10 mouse cellular contexts compared by ENCODE assay signal in genomic region chr5:37952096-37952495, GRCm38 (mm10).
DNase-seq lines count a peak whose midpoint lies in the region; ATAC-seq and TF ChIP-seq lines count a peak whose summit lies in the region.
"Had no signal": no experiment of that assay in that cellular context is flagged by ENCODE, and none has a peak within 500 bp of the region (broad histone marks: within the 10 kb centered on the region; RNA-seq: fewer than 3 reads in every experiment).

No protein-coding gene starts in this region.

- no peaks in the 10 kb centered on the region for H3K36me3 ChIP-seq in lung, embryonic 14.5 days (ENCODE audit: insufficient read depth)
- H3K36me3 ChIP-seq in limb, embryonic 10.5 days: no peaks in the 10 kb centered on the region
- H3K36me3 ChIP-seq: heart, embryonic 13.5 days; neural tube, embryonic 13.5 days had no signal

- H3K27me3 ChIP-seq in cerebellum, adult 2 months (ENCODE audit: control insufficient read depth, insufficient read depth, low read length): no peaks in the 10 kb centered on the region
- no peaks in the 10 kb centered on the region for H3K27me3 ChIP-seq in lung, embryonic 14.5 days (ENCODE audit: insufficient read depth, low read length)
- H3K27me3 ChIP-seq in limb, embryonic 10.5 days (ENCODE audit: low read depth, poor library complexity, severe bottlenecking): peaks cover 14% of the 10 kb centered on the region; the same call in 1 of the 2 replicates
- H3K27me3 ChIP-seq: heart, embryonic 13.5 days; neural tube, embryonic 13.5 days had no signal

- peak in 1 of 2 experiments; percentile 12 for DNase-seq in cerebellum, adult 2 months
- no peak for DNase-seq in cerebellum, adult 11-12 months
- DNase-seq in lung, embryonic 14.5 days: peak; percentile 49
- DNase-seq in lung, postnatal 25 days (ENCODE audit: low spot score): no peak
- DNase-seq in c-Kit-positive CD71-positive TER-119-negative erythroid progenitor cells, embryonic 14.5 days (ENCODE audit: low read depth): peak; percentile 11
- DNase-seq in limb, embryonic 10.5 days (ENCODE audit: low spot score): peak; percentile 51
- no peak for DNase-seq in thymus, postnatal 14 days
- no peak for DNase-seq in urinary bladder, postnatal 4 days (ENCODE audit: low spot score in 2 of 2)

- no peaks in the 10 kb centered on the region for H3K4me1 ChIP-seq in cerebellum, adult 2 months (ENCODE audit: control insufficient read depth, insufficient read depth, low read length)
- no peaks in the 10 kb centered on the region for H3K4me1 ChIP-seq in lung, embryonic 14.5 days (ENCODE audit: insufficient read depth)
- no peaks in the 10 kb centered on the region for H3K4me1 ChIP-seq in limb, embryonic 10.5 days
- H3K4me1 ChIP-seq: heart, embryonic 13.5 days; neural tube, embryonic 13.5 days had no signal

- no peak for ATAC-seq in lung, embryonic 14.5 days (ENCODE audit: insufficient read depth)

- no peak for TF ChIP-seq POLR2A in cerebellum, adult 2 months (IDR thresholded peaks at IDR 0.05; ENCODE audit: borderline replicate concordance, insufficient read depth, low read length)

- WGBS in cerebellum, adult 2 months: 3% methylated on average over 1 of the region's 1 CpGs
- WGBS in lung, embryonic 14.5 days: 2% methylated on average over 1 of the region's 1 CpGs
- WGBS in limb, embryonic 10.5 days: 0% methylated on average over 1 of the region's 1 CpGs

- TF ChIP-seq CTCF in cerebellum, adult 2 months (IDR thresholded peaks at IDR 0.05; ENCODE audit: borderline replicate concordance, insufficient read depth, low read depth, low read length): peak; percentile 27; the same call in 1 of the 2 replicates
- peak; percentile 62 for TF ChIP-seq CTCF in lung, embryonic 14.5 days (IDR thresholded peaks at IDR 0.05; ENCODE audit: low read depth)

- no peak overlapping the region for H3K4me3 ChIP-seq in cerebellum, adult 2 months (replicated peaks; ENCODE audit: insufficient read depth, low read depth, low read length)
- no peak overlapping the region for H3K4me3 ChIP-seq in lung, embryonic 14.5 days (ENCODE audit: low read depth, low read length)
- H3K4me3 ChIP-seq in limb, embryonic 10.5 days: no peak overlapping the region
- H3K4me3 ChIP-seq: heart, embryonic 13.5 days; neural tube, embryonic 13.5 days had no signal

- H3K9me3 ChIP-seq in lung, embryonic 14.5 days (ENCODE audit: low read depth, low read length): no peaks in the 10 kb centered on the region
- H3K9me3 ChIP-seq in limb, embryonic 10.5 days (replicated peaks): no peaks in the 10 kb centered on the region
- H3K9me3 ChIP-seq: heart, embryonic 13.5 days; neural tube, embryonic 13.5 days had no signal

- no peak overlapping the region for H3K9ac ChIP-seq in lung, embryonic 14.5 days
- H3K9ac ChIP-seq: heart, embryonic 13.5 days; neural tube, embryonic 13.5 days had no signal

- no peak overlapping the region for H3K27ac ChIP-seq in cerebellum, adult 2 months (ENCODE audit: insufficient read depth, low read length)
- H3K27ac ChIP-seq in lung, embryonic 14.5 days (ENCODE audit: low read depth): no peak overlapping the region
- no peak overlapping the region for H3K27ac ChIP-seq in limb, embryonic 10.5 days
- H3K27ac ChIP-seq: heart, embryonic 13.5 days; neural tube, embryonic 13.5 days had no signal

- H3K4me2 ChIP-seq in lung, embryonic 14.5 days: no peak overlapping the region
- H3K4me2 ChIP-seq: heart, embryonic 13.5 days; neural tube, embryonic 13.5 days had no signal

Comparison
In these comparisons a context has a peak if more than half of its experiments do, and no peak if none do; other contexts are left out.
1. DNase-seq: peak in lung, embryonic 14.5 days (single experiment), c-Kit-positive CD71-positive TER-119-negative erythroid progenitor cells, embryonic 14.5 days (single experiment) and limb, embryonic 10.5 days (single experiment); none in cerebellum, adult 11-12 months (single experiment), lung, postnatal 25 days (single experiment), thymus, postnatal 14 days (single experiment) and urinary bladder, postnatal 4 days (0 of 2).